Mouse (Mus musculus): ENCODE data around the gene Tmem144. TPM values are rescaled to one million over a fixed set of nuclear protein-coding genes. Genes with fewer than 3 reads are reported as not detected.

Gene Tmem144
- polyA plus RNA-seq (2012; rRNA removed) (0.68 and 0.73 TPM in 2 replicates), polyA plus RNA-seq (2014; fragmentation: Nextera tagmentation; extraction: Ambion mirVana) (1.7 and 1.9 TPM in 2 replicates)

DNA sequence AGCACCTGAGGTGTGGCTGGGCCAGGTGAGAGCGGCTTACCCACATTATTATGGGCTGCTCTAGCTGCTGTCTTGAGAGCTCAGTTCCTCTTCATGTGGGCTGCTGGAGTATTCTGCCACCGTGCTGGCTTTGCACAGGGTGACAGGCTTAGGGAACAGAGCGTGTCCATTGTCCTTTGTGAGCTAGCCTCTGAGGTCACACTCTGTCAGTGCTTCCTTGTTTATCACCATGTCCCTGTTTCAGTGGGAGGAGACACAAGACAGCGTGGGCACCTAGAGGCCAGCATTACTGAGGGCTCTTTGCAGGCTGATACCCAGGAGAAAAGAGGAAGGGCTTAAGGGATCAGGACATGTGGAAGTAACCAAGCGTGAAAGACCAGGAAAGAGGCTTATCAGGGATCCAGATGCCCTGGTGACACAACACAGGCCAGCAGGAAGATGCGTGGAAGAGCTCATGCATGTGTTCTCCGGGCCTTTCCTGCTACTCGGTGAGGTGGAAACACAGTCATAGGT, at the start of gene Tmem144:
Tmem144 (minus strand) TSS at position 120 of the 513 bp plus-strand sequence.
- DNase-seq (ENCODE audit: low read depth in 3 of 3, low spot score in 3 of 3) = no peak
- Histone ChIP-seq H3K4me2 (ENCODE audit: low read depth) (peak within 1 kb of the TSS; percentile 3; the same call in 1 of the 2 replicates), H3K4me1 (replicated peaks; ENCODE audit: control insufficient read depth in 2 of 2, insufficient read depth in 2 of 2, low read length in 1 of 2) (peaks cover 10 to 28% of the 10 kb centered on the region in 2 experiments), H3K4me3 (ENCODE audit: insufficient read depth in 1 of 2, low read depth in 2 of 2, low read length in 2 of 2) (no peak within 1 kb of the TSS), H3K9ac (replicated peaks) (no peak within 1 kb of the TSS), H3K9me3 (ENCODE audit: control insufficient read depth, low read length) (no peaks in the 10 kb centered on the region), H3K27me3 (ENCODE audit: control insufficient read depth, insufficient read depth, low read length) (no peaks in the 10 kb centered on the region), H3K36me3 (replicated peaks; ENCODE audit: control insufficient read depth, insufficient read depth, low read depth) (no peaks in the 10 kb centered on the region), H3K27ac (no peak within 1 kb of the TSS)
- peak; percentile 38 for ATAC-seq (ENCODE audit: insufficient read depth)
- TF ChIP-seq CTCF (IDR thresholded peaks at IDR 0.05; ENCODE audit: low read depth) = no peak
- TF ChIP-seq EP300 (IDR thresholded peaks at IDR 0.05; ENCODE audit: low read depth) = no peak
- WGBS (ENCODE audit: insufficient replicate concordance) = 38% methylated on average over 8 of the region's 8 CpGs

DNA sequence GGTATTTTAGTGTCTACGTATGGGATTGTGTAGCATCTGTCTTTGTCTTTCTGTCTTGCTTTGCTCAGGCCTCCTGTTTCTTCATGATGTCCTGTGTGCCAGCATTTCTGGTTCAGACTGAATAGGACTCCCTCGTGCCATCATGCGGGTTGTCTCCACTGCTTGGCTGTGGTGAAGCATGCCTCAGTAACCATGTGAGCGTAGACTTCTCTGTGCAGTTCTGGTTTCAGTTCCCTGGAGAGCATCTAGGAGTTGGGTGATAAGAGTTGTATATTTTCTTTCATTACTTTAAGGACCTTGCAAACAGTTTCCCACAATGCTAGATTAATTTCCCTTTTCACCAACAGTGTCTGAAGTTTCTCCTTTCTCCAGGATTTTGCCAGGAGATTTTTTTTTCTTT, 49.2 kb upstream of the Tmem144 start:
- Histone ChIP-seq H3K4me2 (ENCODE audit: low read depth) (no peak overlapping the region), H3K4me3 (ENCODE audit: insufficient read depth in 1 of 2, low read depth in 2 of 2, low read length in 2 of 2) (no peak overlapping the region), H3K27me3 (ENCODE audit: control insufficient read depth, insufficient read depth, low read length) (no peaks in the 10 kb centered on the region), H3K4me1 (replicated peaks; ENCODE audit: control insufficient read depth in 2 of 2, insufficient read depth in 2 of 2, low read length in 1 of 2) (peaks cover 0 to 6% of the 10 kb centered on the region in 2 experiments; a peak in 2 of 4 replicates), H3K36me3 (replicated peaks; ENCODE audit: control insufficient read depth, insufficient read depth, low read depth) (no peaks in the 10 kb centered on the region), H3K9ac (replicated peaks) (no peak overlapping the region), H3K27ac (no peak overlapping the region), H3K9me3 (ENCODE audit: control insufficient read depth, low read length) (no peaks in the 10 kb centered on the region)
- 66% methylated on average over 4 of the region's 4 CpGs for WGBS (ENCODE audit: insufficient replicate concordance)
- DNase-seq (ENCODE audit: low read depth in 3 of 3, low spot score in 3 of 3) = no peak
- ATAC-seq (ENCODE audit: insufficient read depth) = no peak
- TF ChIP-seq EP300 (IDR thresholded peaks at IDR 0.05; ENCODE audit: low read depth) (no peak), CTCF (IDR thresholded peaks at IDR 0.05; ENCODE audit: low read depth) (no peak)

DNA sequence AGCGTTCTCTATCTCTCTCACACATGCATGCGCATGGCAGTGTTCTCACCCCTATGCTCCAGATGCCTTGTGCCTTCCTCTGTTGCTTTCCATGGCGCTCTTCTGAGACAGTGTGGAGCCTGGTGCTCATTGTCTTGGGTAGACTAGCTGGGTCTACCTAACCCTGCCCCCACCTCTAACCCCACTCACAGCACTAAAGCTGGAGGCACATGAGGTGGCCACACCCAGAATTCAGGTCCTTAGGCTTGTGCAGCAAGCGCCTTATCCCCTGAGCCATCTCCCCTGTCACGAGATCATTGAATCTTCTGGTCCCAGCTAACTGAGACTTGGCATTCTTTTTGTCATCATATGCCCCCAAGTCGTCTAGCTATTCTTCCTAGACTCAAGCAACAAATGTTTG, 48.7 kb upstream of the Tmem144 start:
- TF ChIP-seq EP300 (IDR thresholded peaks at IDR 0.05; ENCODE audit: low read depth) = no peak
- TF ChIP-seq CTCF (IDR thresholded peaks at IDR 0.05; ENCODE audit: low read depth) = no peak
- DNase-seq (ENCODE audit: low read depth in 3 of 3, low spot score in 3 of 3) (no peak), ATAC-seq (ENCODE audit: insufficient read depth) (no peak)
- WGBS (ENCODE audit: insufficient replicate concordance) = 54% methylated on average over 6 of the region's 6 CpGs
- no peaks in the 10 kb centered on the region for H3K9me3 ChIP-seq (ENCODE audit: control insufficient read depth, low read length)
- H3K27ac ChIP-seq = no peak overlapping the region
- no peaks in the 10 kb centered on the region for H3K36me3 ChIP-seq (replicated peaks; ENCODE audit: control insufficient read depth, insufficient read depth, low read depth)
- H3K4me3 ChIP-seq (ENCODE audit: insufficient read depth in 1 of 2, low read depth in 2 of 2, low read length in 2 of 2) = no peak overlapping the region
- H3K27me3 ChIP-seq (ENCODE audit: control insufficient read depth, insufficient read depth, low read length) = no peaks in the 10 kb centered on the region
- no peak overlapping the region for H3K4me2 ChIP-seq (ENCODE audit: low read depth)
- no peak overlapping the region for H3K9ac ChIP-seq (replicated peaks)
- peaks cover 0 to 2% of the 10 kb centered on the region in 2 experiments; a peak in 2 of 4 replicates for H3K4me1 ChIP-seq (replicated peaks; ENCODE audit: control insufficient read depth in 2 of 2, insufficient read depth in 2 of 2, low read length in 1 of 2)

DNA sequence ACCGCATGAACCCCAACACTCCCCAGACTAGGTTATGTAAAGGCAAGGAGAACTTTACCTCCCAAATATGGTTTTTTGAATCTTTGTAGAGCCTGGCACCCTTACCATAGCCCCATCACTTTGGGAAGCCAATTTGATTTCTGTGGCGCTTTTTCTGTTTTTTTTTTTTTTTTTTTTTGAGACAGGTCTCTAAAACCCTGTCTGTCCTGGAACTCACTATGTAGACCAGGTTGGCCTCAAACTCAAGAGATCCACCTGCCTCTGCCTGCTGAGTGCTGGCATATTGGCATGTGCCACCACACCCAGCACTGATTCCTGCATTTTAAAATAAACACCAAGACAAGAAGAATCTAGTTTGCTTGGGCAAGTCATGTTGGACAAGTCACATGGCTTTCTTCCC, 47.9 kb upstream of the Tmem144 start:
- Histone ChIP-seq H3K27ac (no peak overlapping the region), H3K9me3 (ENCODE audit: control insufficient read depth, low read length) (no peaks in the 10 kb centered on the region), H3K27me3 (ENCODE audit: control insufficient read depth, insufficient read depth, low read length) (no peaks in the 10 kb centered on the region), H3K4me2 (ENCODE audit: low read depth) (no peak overlapping the region), H3K4me3 (ENCODE audit: insufficient read depth in 1 of 2, low read depth in 2 of 2, low read length in 2 of 2) (no peak overlapping the region), H3K9ac (replicated peaks) (no peak overlapping the region), H3K36me3 (replicated peaks; ENCODE audit: control insufficient read depth, insufficient read depth, low read depth) (no peaks in the 10 kb centered on the region), H3K4me1 (replicated peaks; ENCODE audit: control insufficient read depth in 2 of 2, insufficient read depth in 2 of 2, low read length in 1 of 2) (no peaks in the 10 kb centered on the region; a peak in 1 of 4 replicates)
- DNase-seq (ENCODE audit: low read depth in 3 of 3, low spot score in 3 of 3) = no peak
- no peak for TF ChIP-seq EP300 (IDR thresholded peaks at IDR 0.05; ENCODE audit: low read depth)
- no peak for TF ChIP-seq CTCF (IDR thresholded peaks at IDR 0.05; ENCODE audit: low read depth)
- no peak for ATAC-seq (ENCODE audit: insufficient read depth)
- WGBS (ENCODE audit: insufficient replicate concordance) = 80% methylated on average over 2 of the region's 2 CpGs

DNA sequence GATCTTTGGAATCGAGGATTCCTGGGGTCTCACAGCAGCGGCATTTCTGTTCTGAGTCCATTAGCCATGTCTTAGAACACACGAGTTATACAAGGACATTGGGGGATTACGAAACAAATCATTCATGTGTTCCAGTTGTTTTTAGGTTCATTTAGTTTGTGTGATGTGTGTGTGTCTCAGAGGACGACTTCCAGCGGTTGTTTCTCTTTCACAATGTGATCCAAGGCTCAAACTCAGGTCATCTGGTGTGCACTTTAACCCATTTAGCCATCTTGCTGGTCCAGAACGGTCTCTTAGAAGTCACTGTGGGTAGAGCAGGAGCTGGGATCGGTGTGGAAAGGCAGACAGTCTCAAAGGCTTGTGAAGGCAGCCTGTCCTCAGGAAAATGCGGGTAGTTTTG, 47.3 kb upstream of the Tmem144 start:
- no peak overlapping the region for H3K27ac ChIP-seq
- no peak for TF ChIP-seq EP300 (IDR thresholded peaks at IDR 0.05; ENCODE audit: low read depth)
- TF ChIP-seq CTCF (IDR thresholded peaks at IDR 0.05; ENCODE audit: low read depth) = no peak
- H3K27me3 ChIP-seq (ENCODE audit: control insufficient read depth, insufficient read depth, low read length) = no peaks in the 10 kb centered on the region
- no peaks in the 10 kb centered on the region for H3K9me3 ChIP-seq (ENCODE audit: control insufficient read depth, low read length)
- H3K4me3 ChIP-seq (ENCODE audit: insufficient read depth in 1 of 2, low read depth in 2 of 2, low read length in 2 of 2) = no peak overlapping the region
- no peak overlapping the region for H3K9ac ChIP-seq (replicated peaks)
- H3K4me2 ChIP-seq (ENCODE audit: low read depth) = no peak overlapping the region
- no peaks in the 10 kb centered on the region; a peak in 1 of 4 replicates for H3K4me1 ChIP-seq (replicated peaks; ENCODE audit: control insufficient read depth in 2 of 2, insufficient read depth in 2 of 2, low read length in 1 of 2)
- 64% methylated on average over 9 of the region's 9 CpGs for WGBS (ENCODE audit: insufficient replicate concordance)
- DNase-seq (ENCODE audit: low read depth in 3 of 3, low spot score in 3 of 3) (no peak), ATAC-seq (ENCODE audit: insufficient read depth) (no peak)
- H3K36me3 ChIP-seq (replicated peaks; ENCODE audit: control insufficient read depth, insufficient read depth, low read depth) = no peaks in the 10 kb centered on the region
